Mouse (Mus musculus) limb, embryonic 11.5 days (tissue): ENCODE data around the gene Fnip2. TPM values are rescaled to one million over a fixed set of nuclear protein-coding genes. Genes with fewer than 3 reads are reported as not detected.

Experiments
- ATAC-seq: fragments of 200-750 bp; cut with Nextera tagmentation; 2 replicates; pipeline ENCODE4 v1.8.0; 2017; ENCODE audit warnings: low read depth; ENCODE audit not compliant: insufficient number of reproducible peaks, low FRiP score, low TSS enrichment
- DNase-seq: peaks from one replicate; pipeline ENCODE4 v3.0.0-alpha.2; 2015; ENCODE audit warnings: low spot score
- H3K27ac ChIP-seq: fragments of 300-500 bp; sonication (generic); replicated peaks from 2 replicates; pipeline ENCODE4 v1.5.1; 2014; ENCODE audit warnings: low read depth, mild to moderate bottlenecking, low read length
- H3K27me3 ChIP-seq: fragments of 300-500 bp; sonication (generic); 2 replicates; pipeline ENCODE4 v1.6.1; 2014; ENCODE audit warnings: mild to moderate bottlenecking, low read length, mixed read lengths; ENCODE audit not compliant: control insufficient read depth, insufficient read depth
- H3K36me3 ChIP-seq: fragments of 300-500 bp; sonication (generic); 2 replicates; pipeline ENCODE4 v1.6.1; 2014; ENCODE audit warnings: mild to moderate bottlenecking, low read length, moderate library complexity, mixed read lengths; ENCODE audit not compliant: control insufficient read depth, insufficient read depth
- H3K4me1 ChIP-seq: fragments of 300-500 bp; sonication (generic); 2 replicates; pipeline ENCODE4 v1.6.1; 2014; ENCODE audit warnings: low read length, mixed read lengths; ENCODE audit not compliant: control insufficient read depth, insufficient read depth
- H3K4me2 ChIP-seq: fragments of 300-500 bp; sonication (generic); 2 replicates; pipeline ENCODE4 v1.6.1; 2014; ENCODE audit warnings: low read depth, mild to moderate bottlenecking, moderate library complexity; ENCODE audit not compliant: severe bottlenecking
- H3K4me3 ChIP-seq: fragments of 300-500 bp; sonication (generic); 2 replicates; pipeline ENCODE4 v1.5.1; 2014; ENCODE audit warnings: low read depth, low read length
- H3K9ac ChIP-seq: fragments of 300-500 bp; sonication (generic); 2 replicates; pipeline ENCODE4 v1.6.1; 2014; ENCODE audit warnings: mild to moderate bottlenecking, low read length
- H3K9me3 ChIP-seq: fragments of 300-500 bp; sonication (generic); 2 replicates; pipeline ENCODE4 v1.6.1; 2016; ENCODE audit warnings: low read length; ENCODE audit not compliant: control insufficient read depth
- WGBS: fragments of 180-500 bp; shearing (Covaris S2); extraction: QIAGEN DNeasy Blood & Tissue Kit; methylation state at CpG from one replicate; pipeline ENCODE4 v1.1.7; 2014; 5-methylcytosine and 5-hydroxymethylcytosine counted together
- polyA plus RNA-seq: library from polyadenylated mRNA; unstranded; fragments of >200 nt; fragmentation: Nextera tagmentation; extraction: Ambion mirVana; gene quantifications from 2 replicates; pipeline ENCODE4 v1.2.1, GENCODE M21; 2014

The Fnip2 gene
- polyA plus RNA-seq, 1 experiment from 2014 or later, result 5.1 TPM

DNA sequence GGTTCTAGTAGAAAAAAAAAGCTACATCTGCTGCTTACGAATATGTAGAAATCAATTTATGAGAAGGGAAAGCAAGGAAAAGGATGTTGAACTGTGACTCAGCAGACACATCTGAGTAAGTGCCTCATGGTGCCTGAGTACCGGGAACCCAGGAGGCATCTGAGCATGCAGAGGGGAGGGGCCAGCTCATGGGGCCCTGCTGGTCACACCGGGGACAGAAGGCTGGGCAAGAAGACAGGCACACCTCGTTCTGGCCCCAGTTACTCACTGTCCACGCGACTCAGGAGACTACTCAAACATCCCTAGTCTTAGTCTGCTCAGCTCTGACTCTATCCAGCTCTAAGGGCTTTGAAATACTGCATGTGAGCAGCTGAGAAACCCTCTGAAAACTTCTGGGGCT is 25.0 kb downstream of the Fnip2 start:
- 31% methylated on average over 6 of the region's 6 CpGs for WGBS
- H3K4me3 ChIP-seq, result no peak overlapping the region
- H3K27me3 ChIP-seq, result no peaks in the 10 kb centered on the region
- H3K9me3 ChIP-seq, result no peaks in the 10 kb centered on the region
- H3K36me3 ChIP-seq, result no peaks in the 10 kb centered on the region
- ATAC-seq (no peak), DNase-seq (no peak)
- H3K4me2 ChIP-seq, result no peak overlapping the region
- H3K4me1 ChIP-seq, result 0 out of 2 replicates have a peak, but pooled peaks cover 3% of the 10 kb centered on the region
- H3K9ac ChIP-seq, result no peak overlapping the region
- no peak overlapping the region for H3K27ac ChIP-seq

DNA sequence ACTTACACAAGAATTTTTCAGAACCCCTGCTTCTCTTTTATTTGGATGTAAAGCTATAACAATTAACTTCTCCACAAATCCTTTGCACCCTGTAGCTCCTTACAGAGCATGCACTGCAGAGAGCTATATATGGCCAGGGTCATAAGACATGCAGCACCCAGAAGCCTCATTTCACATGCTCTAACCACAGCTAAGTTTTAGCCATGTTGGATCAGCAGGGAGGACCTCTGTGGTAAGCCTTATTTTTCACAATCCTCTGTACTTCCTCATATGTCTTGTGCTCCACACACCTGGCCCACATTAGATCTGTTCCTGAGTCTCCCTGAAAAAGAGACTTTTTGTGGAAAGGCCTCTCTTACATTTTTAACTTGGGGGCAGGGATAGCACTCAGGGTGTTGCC is 27.9 kb downstream of the Fnip2 start:
- Histone ChIP-seq H3K4me2 (no peak overlapping the region), H3K27ac (no peak overlapping the region), H3K9ac (no peak overlapping the region), H3K4me3 (no peak overlapping the region), H3K4me1 (0 out of 2 replicates have a peak, but pooled peaks cover 3% of the 10 kb centered on the region), H3K36me3 (no peaks in the 10 kb centered on the region), H3K27me3 (no peaks in the 10 kb centered on the region), H3K9me3 (no peaks in the 10 kb centered on the region)
- ATAC-seq (no peak), DNase-seq (no peak)

DNA sequence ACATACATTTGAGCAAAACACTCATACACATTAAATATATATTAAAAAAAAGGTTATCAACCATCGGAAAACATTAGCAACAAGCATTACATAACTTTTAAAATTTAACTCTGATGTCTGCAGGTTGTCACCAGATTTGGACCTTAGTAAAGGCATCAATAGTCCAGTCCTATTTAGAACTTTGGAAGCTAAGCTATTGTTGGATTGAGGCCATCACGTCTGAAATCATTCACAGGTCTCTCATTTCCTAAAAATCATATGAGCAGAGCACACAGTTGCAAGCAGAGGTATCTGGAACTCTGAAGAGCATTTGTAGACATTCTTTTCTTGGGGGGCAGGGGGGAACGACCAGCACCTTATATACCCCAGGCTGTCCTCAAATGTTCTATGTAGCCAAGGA is 28.5 kb downstream of the Fnip2 start:
- H3K4me2 ChIP-seq, result no peak overlapping the region

DNA sequence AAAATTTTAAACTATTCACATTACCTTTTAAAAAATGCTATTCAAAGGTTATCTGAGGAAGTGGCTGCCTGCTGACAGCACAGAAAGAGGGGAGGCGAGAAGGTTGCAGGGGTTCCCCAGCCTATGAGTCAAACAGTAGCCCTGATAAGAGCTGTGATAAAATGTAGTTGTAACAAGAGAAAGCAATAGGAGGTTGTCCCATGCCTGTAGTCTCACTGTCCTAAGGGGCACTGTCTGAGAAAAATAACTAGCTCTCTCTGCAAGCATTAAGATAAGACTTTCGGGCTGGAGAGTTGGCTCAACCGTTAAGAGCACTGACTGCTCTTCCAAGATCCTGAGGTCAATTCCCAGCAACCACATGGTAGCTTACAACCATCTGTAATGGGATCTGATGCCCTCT is 29.3 kb downstream of the Fnip2 start:
- H3K4me3 ChIP-seq, result no peak overlapping the region
- no peaks in the 10 kb centered on the region for H3K27me3 ChIP-seq
- DNase-seq, result no peak
- H3K4me2 ChIP-seq, result no peak overlapping the region
- no peak overlapping the region for H3K9ac ChIP-seq
- 0 out of 2 replicates have a peak, but pooled peaks cover 3% of the 10 kb centered on the region for H3K4me1 ChIP-seq
- no peak overlapping the region for H3K27ac ChIP-seq
- no peak for ATAC-seq
- 89% methylated on average over 3 of the region's 3 CpGs for WGBS
- H3K36me3 ChIP-seq, result no peaks in the 10 kb centered on the region
- H3K9me3 ChIP-seq, result no peaks in the 10 kb centered on the region

More for the DNA sequence above, 28.5 kb downstream of the Fnip2 start:
- Histone ChIP-seq H3K4me1 (0 out of 2 replicates have a peak, but pooled peaks cover 3% of the 10 kb centered on the region), H3K9me3 (no peaks in the 10 kb centered on the region), H3K9ac (no peak overlapping the region), H3K27ac (no peak overlapping the region), H3K27me3 (no peaks in the 10 kb centered on the region), H3K36me3 (no peaks in the 10 kb centered on the region), H3K4me3 (no peak overlapping the region)
- DNase-seq (no peak), ATAC-seq (no peak)
- 91% methylated on average over 3 of the region's 3 CpGs for WGBS

GRCm38 (mm10) chr3:79537626-79538203 is 29.9 kb downstream of the Fnip2 start:
- Histone ChIP-seq H3K4me3 (no peak overlapping the region), H3K27me3 (no peaks in the 10 kb centered on the region)
- ATAC-seq, result no peak; the same call in 1 of the 2 replicates

DNA sequence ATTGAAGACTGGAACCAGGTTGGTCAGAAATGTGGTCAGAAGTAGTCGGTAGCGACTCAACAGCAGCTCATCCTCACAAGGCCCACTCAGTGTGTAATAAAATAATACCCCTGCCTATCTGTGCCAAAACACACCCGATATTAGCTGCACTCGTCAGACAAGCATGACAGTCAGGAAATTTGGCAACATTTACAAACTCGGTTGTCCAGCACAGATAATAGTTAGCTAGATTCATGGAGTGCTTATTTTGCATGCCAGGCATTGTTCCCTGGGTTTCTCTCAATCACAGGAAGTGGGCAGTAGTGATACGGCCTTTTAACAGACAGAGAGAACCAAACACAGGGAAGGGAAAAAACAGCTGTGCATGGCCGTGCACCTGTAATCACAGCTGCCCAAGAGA is 30.6 kb downstream of the Fnip2 start:
- no peak overlapping the region for H3K9ac ChIP-seq
- H3K36me3 ChIP-seq, result no peaks in the 10 kb centered on the region
- ATAC-seq (no peak), DNase-seq (no peak)
- H3K27me3 ChIP-seq, result no peaks in the 10 kb centered on the region
- WGBS, result 88% methylated on average over 7 of the region's 7 CpGs
- H3K27ac ChIP-seq, result no peak overlapping the region
- no peaks in the 10 kb centered on the region for H3K4me1 ChIP-seq
- no peak overlapping the region for H3K4me3 ChIP-seq
- H3K4me2 ChIP-seq, result no peak overlapping the region
- H3K9me3 ChIP-seq, result no peaks in the 10 kb centered on the region

More at GRCm38 (mm10) chr3:79537626-79538203, 29.9 kb downstream of the Fnip2 start:
- no peak overlapping the region for H3K4me2 ChIP-seq
- H3K9me3 ChIP-seq, result no peaks in the 10 kb centered on the region
- WGBS, result 78% methylated on average over 3 of the region's 3 CpGs
- DNase-seq, result no peak
- H3K36me3 ChIP-seq, result no peaks in the 10 kb centered on the region
- no peak overlapping the region for H3K9ac ChIP-seq
- 0 out of 2 replicates have a peak, but pooled peaks cover 1% of the 10 kb centered on the region for H3K4me1 ChIP-seq
- H3K27ac ChIP-seq, result no peak overlapping the region

DNA sequence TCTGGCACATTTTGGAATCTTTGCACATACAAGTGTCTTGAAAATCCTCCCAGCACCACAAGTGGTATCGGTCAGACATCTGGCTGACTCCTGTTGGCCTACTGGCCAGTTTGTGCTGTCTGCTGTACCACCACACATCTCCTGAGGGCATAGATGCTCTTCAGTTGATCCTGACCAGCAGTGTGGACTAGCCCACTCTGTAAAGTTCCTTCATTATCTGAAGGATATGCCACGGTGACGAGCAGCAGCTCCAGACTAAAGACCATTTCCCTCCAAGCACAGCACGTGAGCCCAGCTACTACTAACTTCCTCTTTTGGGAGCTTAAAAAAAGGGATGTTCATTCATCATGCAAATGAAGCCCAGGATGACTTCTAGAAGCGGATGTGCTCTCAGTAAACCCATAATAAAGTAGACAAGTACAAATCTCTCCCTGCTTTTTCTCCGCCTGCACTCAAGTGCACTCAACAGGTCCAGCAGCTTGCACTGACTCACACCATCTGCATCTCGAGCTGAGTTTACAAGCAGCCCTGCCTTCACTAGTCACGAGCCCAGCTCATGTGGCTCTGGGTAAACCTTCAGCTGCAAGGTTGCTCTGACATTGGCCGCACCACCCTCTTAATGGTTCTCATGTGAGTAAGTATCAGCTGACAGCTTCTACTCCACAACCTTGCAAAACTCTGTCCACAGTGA is 35.9 kb downstream of the Fnip2 start:
- H3K4me1 ChIP-seq, result 0 out of 2 replicates have a peak, but pooled peaks cover 2% of the 10 kb centered on the region
- no peak overlapping the region for H3K4me3 ChIP-seq
- H3K27me3 ChIP-seq, result no peaks in the 10 kb centered on the region
- 61% methylated on average over 9 of the region's 9 CpGs for WGBS
- no peaks in the 10 kb centered on the region for H3K36me3 ChIP-seq
- no peak overlapping the region for H3K4me2 ChIP-seq
- no peaks in the 10 kb centered on the region for H3K9me3 ChIP-seq
- no peak overlapping the region for H3K27ac ChIP-seq
- ATAC-seq, result no peak
- H3K9ac ChIP-seq, result no peak overlapping the region
- no peak for DNase-seq

- Histone ChIP-seq H3K4me3 (no peak overlapping the region), H3K9ac (no peak overlapping the region), H3K9me3 (no peaks in the 10 kb centered on the region), H3K4me2 (no peak overlapping the region), H3K4me1 (0 out of 2 replicates have a peak, but pooled peaks cover 5% of the 10 kb centered on the region), H3K27ac (no peak overlapping the region), H3K27me3 (no peaks in the 10 kb centered on the region), H3K36me3 (no peaks in the 10 kb centered on the region)
- 78% methylated on average over 6 of the region's 6 CpGs for WGBS
- DNase-seq (no peak), ATAC-seq (no peak)
Observed at GRCm38 (mm10) chr3:79529499-79530096, 38.0 kb downstream of the Fnip2 start.
